Mouse (Mus musculus) liver, adult 2 months (tissue): ENCODE measurements around the gene Slc32a1. TPM values are rescaled to one million over a fixed set of nuclear protein-coding genes. Genes with fewer than 3 reads are reported as not detected.

Source experiments
- DNase-seq: peaks from one replicate; pipeline ENCODE4 v3.0.0-alpha.2; 2011; ENCODE audit warnings: low read depth, low spot score; ENCODE audit errors: extremely low read depth
- H3K27ac ChIP-seq: fragments of 200-500 bp; replicated peaks from 2 replicates; pipeline ENCODE4 v1.5.1; 2012; ENCODE audit warnings: low read depth, mild to moderate bottlenecking, control low read depth, inconsistent platforms, low read length; ENCODE audit not compliant: insufficient read depth
- H3K27me3 ChIP-seq: fragments of 200-500 bp; 2 replicates; pipeline ENCODE4 v1.6.1; 2012; ENCODE audit warnings: mild to moderate bottlenecking, moderate library complexity, low read length, inconsistent platforms; ENCODE audit not compliant: control insufficient read depth, insufficient read depth
- H3K36me3 ChIP-seq: fragments of 200-500 bp; 2 replicates; pipeline ENCODE4 v1.6.1; 2012; ENCODE audit warnings: low read length, inconsistent platforms; ENCODE audit not compliant: control insufficient read depth, insufficient read depth
- H3K4me1 ChIP-seq: fragments of 200-500 bp; 2 replicates; pipeline ENCODE4 v1.6.1; 2011; ENCODE audit warnings: low read length; ENCODE audit not compliant: control insufficient read depth, insufficient read depth
- H3K4me3 ChIP-seq: fragments of 200-500 bp; 2 replicates; pipeline ENCODE4 v1.5.1; 2011; ENCODE audit warnings: low read depth, mild to moderate bottlenecking, control low read depth, low read length, moderate library complexity; ENCODE audit not compliant: insufficient read depth
- H3K79me2 ChIP-seq: fragments of 200-500 bp; 2 replicates; pipeline ENCODE4 v1.6.1; 2012; ENCODE audit warnings: inconsistent platforms, mild to moderate bottlenecking, low read length, moderate library complexity; ENCODE audit not compliant: control insufficient read depth, insufficient read depth
- H3K9ac ChIP-seq: fragments of 200-500 bp; 2 replicates; pipeline ENCODE4 v1.6.1; 2012; ENCODE audit warnings: low read depth, mild to moderate bottlenecking, control low read depth, inconsistent platforms, low read length
- CTCF ChIP-seq: fragments of 200-500 bp; IDR thresholded peaks from 2 replicates; pipeline ENCODE4 v1.5.1; 2011; ENCODE audit warnings: low read depth, low read length, control low read depth
- POLR2A ChIP-seq: fragments of 200-500 bp; IDR thresholded peaks from 2 replicates; pipeline ENCODE4 v1.6.1; 2011; ENCODE audit warnings: low read length, control low read depth; ENCODE audit not compliant: insufficient read depth; ENCODE audit errors: extremely low read depth
- WGBS: fragments of 180-500 bp; shearing (Covaris S2); methylation state at CpG from one replicate; pipeline ENCODE4 v1.1.7; 2018; 5-methylcytosine and 5-hydroxymethylcytosine counted together
- polyA plus RNA-seq: library from polyadenylated mRNA; depleted of rRNA; stranded (reverse); fragments of >200 nt; gene quantifications from 2 replicates; pipeline ENCODE4 v1.2.3, GENCODE M21; 2012
- total RNA-seq: library from RNA; depleted of rRNA; stranded (reverse); fragments of >200 nt; gene quantifications from 2 replicates; pipeline ENCODE4 v1.2.3, GENCODE M21; 2014

Slc32a1 gene
- total and polyA plus RNA-seq, 2 experiments, result not detected

DNA sequence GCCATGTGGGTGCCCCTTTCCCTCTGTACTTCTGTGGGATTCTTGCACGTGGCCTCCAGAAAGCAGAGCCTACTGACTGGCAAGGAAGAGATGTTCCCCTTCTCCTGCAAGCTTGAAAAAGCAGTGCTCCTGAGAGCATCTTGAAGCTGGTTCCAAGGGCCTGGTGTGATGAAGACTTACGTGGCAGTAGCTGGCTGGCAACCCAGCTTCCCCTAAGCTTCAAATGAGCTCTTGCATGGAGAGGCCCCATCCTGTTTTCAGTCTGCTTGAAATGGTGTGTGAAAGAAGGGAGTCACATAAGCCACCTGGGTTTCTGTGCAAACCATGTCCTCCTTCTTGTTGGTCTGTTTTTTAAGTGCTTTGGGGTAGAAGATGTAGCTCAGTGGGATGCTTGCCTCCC, 32.0 kb downstream of the Slc32a1 start:
- WGBS, result 95% methylated on average over 2 of the region's 2 CpGs
- H3K9ac ChIP-seq, result no peak overlapping the region
- H3K27me3 ChIP-seq, result no peaks in the 10 kb centered on the region
- no peaks in the 10 kb centered on the region for H3K4me1 ChIP-seq
- TF ChIP-seq CTCF, result no peak
- no peak for TF ChIP-seq POLR2A
- DNase-seq, result no peak
- no peak overlapping the region for H3K27ac ChIP-seq
- H3K4me3 ChIP-seq, result no peak overlapping the region
- H3K79me2 ChIP-seq, result no peaks in the 10 kb centered on the region
- peaks cover 4% of the 10 kb centered on the region; the same call in 1 of the 2 replicates for H3K36me3 ChIP-seq

DNA sequence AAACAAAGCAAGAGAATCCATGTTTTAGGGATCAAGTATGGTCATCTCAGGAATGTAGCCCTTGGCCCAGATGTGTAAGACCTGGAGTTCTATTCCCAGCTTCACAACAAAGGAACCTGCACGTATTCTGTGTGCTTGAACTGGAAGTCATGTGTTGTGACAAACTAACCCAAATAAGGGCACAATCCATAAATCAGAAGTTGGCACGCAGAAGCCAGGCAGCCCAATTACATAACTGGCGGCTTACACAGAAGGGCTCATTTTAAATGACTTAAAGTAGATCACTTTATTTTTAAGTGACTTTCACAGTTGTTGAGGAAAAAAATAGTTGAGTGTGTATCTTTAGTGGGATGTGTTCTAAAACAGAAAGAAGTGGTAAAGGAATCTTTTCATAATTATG, 33.2 kb downstream of the Slc32a1 start:
- Histone ChIP-seq H3K4me3 (no peak overlapping the region), H3K9ac (no peak overlapping the region), H3K27me3 (no peaks in the 10 kb centered on the region), H3K4me1 (no peaks in the 10 kb centered on the region), H3K79me2 (no peaks in the 10 kb centered on the region), H3K27ac (no peak overlapping the region), H3K36me3 (no peaks in the 10 kb centered on the region)
- no peak for DNase-seq
- TF ChIP-seq POLR2A (no peak), CTCF (no peak)
- 82% methylated on average over 3 of the region's 3 CpGs for WGBS

- H3K79me2 ChIP-seq, result no peaks in the 10 kb centered on the region
- H3K9ac ChIP-seq, result no peak overlapping the region
- H3K36me3 ChIP-seq, result no peaks in the 10 kb centered on the region
- no peak overlapping the region for H3K27ac ChIP-seq
- no peak overlapping the region for H3K4me3 ChIP-seq
- DNase-seq, result no peak
- TF ChIP-seq CTCF (no peak), POLR2A (no peak)
- no peaks in the 10 kb centered on the region for H3K4me1 ChIP-seq
- no peaks in the 10 kb centered on the region for H3K27me3 ChIP-seq
- 69% methylated on average over 7 of the region's 7 CpGs for WGBS
Measured at GRCm38 (mm10) chr2:158651159-158651908, 40.8 kb downstream of the Slc32a1 start.

GRCm38 (mm10) chr2:158652985-158653384, 42.4 kb downstream of the Slc32a1 start:
- peak; percentile 91 for TF ChIP-seq CTCF
- TF ChIP-seq POLR2A, result no peak
- Histone ChIP-seq H3K4me1 (no peaks in the 10 kb centered on the region), H3K27ac (no peak overlapping the region), H3K79me2 (no peaks in the 10 kb centered on the region), H3K27me3 (no peaks in the 10 kb centered on the region), H3K36me3 (no peaks in the 10 kb centered on the region), H3K4me3 (no peak overlapping the region), H3K9ac (no peak overlapping the region)
- WGBS, result 9% methylated on average over 4 of the region's 4 CpGs
- DNase-seq, result peak; percentile 51

DNA sequence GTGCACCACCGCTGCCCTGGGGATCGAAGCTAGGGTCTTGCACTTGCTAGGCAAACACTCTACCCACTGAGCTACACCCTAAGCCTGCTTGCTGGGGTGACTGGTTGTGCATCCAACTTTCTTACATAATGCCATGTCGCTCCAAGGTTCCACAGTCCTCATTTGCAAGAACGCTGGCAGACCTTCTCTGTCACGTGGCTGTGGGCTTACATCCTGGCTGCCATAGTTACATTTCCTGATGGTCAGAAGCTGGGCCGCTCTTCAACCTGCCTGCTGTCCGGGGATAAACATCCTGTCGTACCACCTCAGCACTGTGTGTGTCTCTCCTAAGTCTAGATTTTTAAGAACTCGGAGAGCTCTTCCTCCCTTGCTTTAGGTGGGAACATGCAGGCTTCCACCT, 44.1 kb downstream of the Slc32a1 start:
- DNase-seq, result peak; percentile 32
- WGBS, result 65% methylated on average over 9 of the region's 9 CpGs
- Histone ChIP-seq H3K4me1 (no peaks in the 10 kb centered on the region), H3K36me3 (no peaks in the 10 kb centered on the region), H3K27me3 (no peaks in the 10 kb centered on the region), H3K4me3 (no peak overlapping the region), H3K9ac (no peak overlapping the region), H3K79me2 (no peaks in the 10 kb centered on the region), H3K27ac (no peak overlapping the region)
- TF ChIP-seq CTCF, result no peak
- TF ChIP-seq POLR2A, result no peak

GRCm38 (mm10) chr2:158655806-158656205, 45.2 kb downstream of the Slc32a1 start:
- Histone ChIP-seq H3K9ac (no peak overlapping the region), H3K27me3 (no peaks in the 10 kb centered on the region), H3K4me1 (no peaks in the 10 kb centered on the region), H3K36me3 (no peaks in the 10 kb centered on the region), H3K4me3 (no peak overlapping the region), H3K79me2 (no peaks in the 10 kb centered on the region), H3K27ac (no peak overlapping the region)
- WGBS, result 78% methylated on average over 4 of the region's 4 CpGs
- TF ChIP-seq CTCF (no peak), POLR2A (no peak)
- no peak for DNase-seq
